Mouse (Mus musculus): ENCODE data around the gene Cpa5. TPM values are rescaled to one million over a fixed set of nuclear protein-coding genes. Genes with fewer than 3 reads are reported as not detected.
A peak's percentile ranks its signal among the peaks of the same experiment; 100 is the strongest.

Cpa5 gene
- polyA plus RNA-seq, 1 experiment from 2014 or later, result 0.27 TPM

- H3K4me3 ChIP-seq (ENCODE audit: low read depth, low read length), result no peak overlapping the region
- DNase-seq (ENCODE audit: low spot score) (peak; percentile 45), ATAC-seq (replicated peaks; ENCODE audit: insufficient number of reproducible peaks, low FRiP score, low TSS enrichment, low read depth) (no peak)
- H3K36me3 ChIP-seq (replicated peaks; ENCODE audit: control insufficient read depth, insufficient read depth, low read depth, low read length), result no peaks in the 10 kb centered on the region
- 21% methylated on average over 4 of the region's 4 CpGs for WGBS
- H3K27ac ChIP-seq (replicated peaks; ENCODE audit: low read depth, low read length), result peak overlapping the region; percentile 85
- 0 out of 2 replicates have a peak, but pooled peaks cover 2% of the 10 kb centered on the region for H3K4me1 ChIP-seq (ENCODE audit: control insufficient read depth, insufficient read depth, low read length)
- peak overlapping the region; percentile 26; the same call in 1 of the 2 replicates for H3K9ac ChIP-seq (replicated peaks; ENCODE audit: low read length)
- H3K9me3 ChIP-seq (replicated peaks; ENCODE audit: control insufficient read depth, low read length), result no peaks in the 10 kb centered on the region
- H3K4me2 ChIP-seq (ENCODE audit: low read depth, low read length), result no peak overlapping the region
- H3K27me3 ChIP-seq (ENCODE audit: control insufficient read depth, insufficient read depth, low read length), result no peaks in the 10 kb centered on the region
Observed at GRCm38 (mm10) chr6:30636186-30636842, 25.5 kb downstream of the Cpa5 start.

GRCm38 (mm10) chr6:30638674-30639268 is 28.0 kb downstream of the Cpa5 start, which contains the start of gene Cpa1:
TSS of gene Cpa1 (plus strand) at chr6:30639218.
- Histone ChIP-seq H3K9ac (replicated peaks; ENCODE audit: low read length) (no peak within 1 kb of the TSS), H3K9me3 (replicated peaks; ENCODE audit: control insufficient read depth, low read length) (no peaks in the 10 kb centered on the region), H3K36me3 (replicated peaks; ENCODE audit: control insufficient read depth, insufficient read depth, low read depth, low read length) (no peaks in the 10 kb centered on the region), H3K27me3 (ENCODE audit: control insufficient read depth, insufficient read depth, low read length) (no peaks in the 10 kb centered on the region), H3K27ac (replicated peaks; ENCODE audit: low read depth, low read length) (no peak within 1 kb of the TSS), H3K4me3 (ENCODE audit: low read depth, low read length) (no peak within 1 kb of the TSS), H3K4me2 (ENCODE audit: low read depth, low read length) (no peak within 1 kb of the TSS), H3K4me1 (ENCODE audit: control insufficient read depth, insufficient read depth, low read length) (0 out of 2 replicates have a peak, but pooled peaks cover 2% of the 10 kb centered on the region)
- no peak for ATAC-seq (replicated peaks; ENCODE audit: insufficient number of reproducible peaks, low FRiP score, low TSS enrichment, low read depth)
- 90% methylated on average over 5 of the region's 5 CpGs for WGBS
- no peak for DNase-seq (ENCODE audit: low spot score)

- Histone ChIP-seq H3K27me3 (ENCODE audit: control insufficient read depth, insufficient read depth, low read length) (no peaks in the 10 kb centered on the region), H3K36me3 (replicated peaks; ENCODE audit: control insufficient read depth, insufficient read depth, low read depth, low read length) (no peaks in the 10 kb centered on the region), H3K9ac (replicated peaks; ENCODE audit: low read length) (no peak overlapping the region), H3K27ac (replicated peaks; ENCODE audit: low read depth, low read length) (peak overlapping the region; percentile 58; the same call in 1 of the 2 replicates), H3K4me2 (ENCODE audit: low read depth, low read length) (no peak overlapping the region), H3K4me3 (ENCODE audit: low read depth, low read length) (no peak overlapping the region), H3K4me1 (ENCODE audit: control insufficient read depth, insufficient read depth, low read length) (no peaks in the 10 kb centered on the region), H3K9me3 (replicated peaks; ENCODE audit: control insufficient read depth, low read length) (no peaks in the 10 kb centered on the region)
- no peak for ATAC-seq (replicated peaks; ENCODE audit: insufficient number of reproducible peaks, low FRiP score, low TSS enrichment, low read depth)
- 72% methylated on average over 12 of the region's 12 CpGs for WGBS
- DNase-seq (ENCODE audit: low spot score), result no peak
Observed at GRCm38 (mm10) chr6:30643694-30644460, 33.1 kb downstream of the Cpa5 start.

DNA sequence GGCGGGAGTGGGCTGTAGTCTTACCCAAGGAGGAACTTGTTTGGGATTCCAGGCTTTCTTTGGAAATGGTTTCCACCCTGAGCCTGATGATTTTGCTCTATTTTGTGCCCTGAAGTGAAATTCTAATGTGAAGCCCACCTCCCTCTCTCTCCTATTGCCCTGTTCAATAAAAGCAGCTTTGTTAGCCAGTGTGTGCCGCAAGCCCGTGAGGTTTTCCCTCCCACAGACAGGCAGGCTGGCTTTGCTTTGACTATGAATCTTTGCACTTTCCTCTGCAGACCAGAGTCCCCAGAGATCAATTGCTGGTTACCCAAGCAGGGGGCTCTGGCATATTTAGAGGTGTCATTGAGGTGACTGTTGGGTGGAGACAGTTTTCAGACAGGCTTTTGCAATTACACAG is 33.7 kb downstream of the Cpa5 start:
- Histone ChIP-seq H3K36me3 (replicated peaks; ENCODE audit: control insufficient read depth, insufficient read depth, low read depth, low read length) (no peaks in the 10 kb centered on the region), H3K27ac (replicated peaks; ENCODE audit: low read depth, low read length) (peak overlapping the region; percentile 58; the same call in 1 of the 2 replicates), H3K9me3 (replicated peaks; ENCODE audit: control insufficient read depth, low read length) (no peaks in the 10 kb centered on the region), H3K27me3 (ENCODE audit: control insufficient read depth, insufficient read depth, low read length) (no peaks in the 10 kb centered on the region), H3K4me1 (ENCODE audit: control insufficient read depth, insufficient read depth, low read length) (no peaks in the 10 kb centered on the region), H3K9ac (replicated peaks; ENCODE audit: low read length) (no peak overlapping the region), H3K4me2 (ENCODE audit: low read depth, low read length) (no peak overlapping the region), H3K4me3 (ENCODE audit: low read depth, low read length) (no peak overlapping the region)
- ATAC-seq (replicated peaks; ENCODE audit: insufficient number of reproducible peaks, low FRiP score, low TSS enrichment, low read depth) (no peak), DNase-seq (ENCODE audit: low spot score) (no peak)
- WGBS, result 41% methylated on average over 3 of the region's 3 CpGs

DNA sequence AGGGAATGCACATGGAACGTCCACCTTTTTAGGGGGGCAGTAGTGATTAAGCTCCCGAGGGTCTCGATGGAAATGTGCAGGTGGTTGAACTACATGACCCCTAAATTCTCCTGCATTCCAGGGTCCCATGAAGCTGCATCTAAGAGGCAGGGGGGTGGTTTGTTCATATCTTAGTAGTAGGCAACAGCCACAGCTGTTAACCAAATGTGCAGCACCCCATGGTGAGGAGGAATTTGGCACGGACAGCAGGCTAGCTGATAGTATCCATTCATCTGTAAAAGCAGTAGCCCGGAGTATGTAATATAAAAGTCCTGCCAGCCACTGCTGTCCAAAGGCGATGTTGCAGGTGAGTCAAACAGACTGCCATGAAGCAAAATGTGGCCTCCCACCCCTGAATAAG is 34.6 kb downstream of the Cpa5 start:
- DNase-seq (ENCODE audit: low spot score) (no peak), ATAC-seq (replicated peaks; ENCODE audit: insufficient number of reproducible peaks, low FRiP score, low TSS enrichment, low read depth) (no peak)
- Histone ChIP-seq H3K9ac (replicated peaks; ENCODE audit: low read length) (no peak overlapping the region), H3K4me3 (ENCODE audit: low read depth, low read length) (no peak overlapping the region), H3K27ac (replicated peaks; ENCODE audit: low read depth, low read length) (no peak overlapping the region), H3K36me3 (replicated peaks; ENCODE audit: control insufficient read depth, insufficient read depth, low read depth, low read length) (no peaks in the 10 kb centered on the region), H3K27me3 (ENCODE audit: control insufficient read depth, insufficient read depth, low read length) (no peaks in the 10 kb centered on the region), H3K4me2 (ENCODE audit: low read depth, low read length) (no peak overlapping the region), H3K4me1 (ENCODE audit: control insufficient read depth, insufficient read depth, low read length) (no peaks in the 10 kb centered on the region), H3K9me3 (replicated peaks; ENCODE audit: control insufficient read depth, low read length) (no peaks in the 10 kb centered on the region)
- 57% methylated on average over 6 of the region's 6 CpGs for WGBS

GRCm38 (mm10) chr6:30649651-30650296 is 39.0 kb downstream of the Cpa5 start:
- H3K9ac ChIP-seq (replicated peaks; ENCODE audit: low read length), result no peak overlapping the region
- 84% methylated on average over 11 of the region's 11 CpGs for WGBS
- H3K4me3 ChIP-seq (ENCODE audit: low read depth, low read length), result no peak overlapping the region
- H3K9me3 ChIP-seq (replicated peaks; ENCODE audit: control insufficient read depth, low read length), result no peaks in the 10 kb centered on the region
- DNase-seq (ENCODE audit: low spot score) (no peak), ATAC-seq (replicated peaks; ENCODE audit: insufficient number of reproducible peaks, low FRiP score, low TSS enrichment, low read depth) (no peak)
- no peaks in the 10 kb centered on the region for H3K36me3 ChIP-seq (replicated peaks; ENCODE audit: control insufficient read depth, insufficient read depth, low read depth, low read length)
- no peaks in the 10 kb centered on the region for H3K27me3 ChIP-seq (ENCODE audit: control insufficient read depth, insufficient read depth, low read length)
- H3K4me1 ChIP-seq (ENCODE audit: control insufficient read depth, insufficient read depth, low read length), result peaks cover 1% of the 10 kb centered on the region; the same call in 1 of the 2 replicates
- H3K27ac ChIP-seq (replicated peaks; ENCODE audit: low read depth, low read length), result no peak overlapping the region
- no peak overlapping the region for H3K4me2 ChIP-seq (ENCODE audit: low read depth, low read length)

DNA sequence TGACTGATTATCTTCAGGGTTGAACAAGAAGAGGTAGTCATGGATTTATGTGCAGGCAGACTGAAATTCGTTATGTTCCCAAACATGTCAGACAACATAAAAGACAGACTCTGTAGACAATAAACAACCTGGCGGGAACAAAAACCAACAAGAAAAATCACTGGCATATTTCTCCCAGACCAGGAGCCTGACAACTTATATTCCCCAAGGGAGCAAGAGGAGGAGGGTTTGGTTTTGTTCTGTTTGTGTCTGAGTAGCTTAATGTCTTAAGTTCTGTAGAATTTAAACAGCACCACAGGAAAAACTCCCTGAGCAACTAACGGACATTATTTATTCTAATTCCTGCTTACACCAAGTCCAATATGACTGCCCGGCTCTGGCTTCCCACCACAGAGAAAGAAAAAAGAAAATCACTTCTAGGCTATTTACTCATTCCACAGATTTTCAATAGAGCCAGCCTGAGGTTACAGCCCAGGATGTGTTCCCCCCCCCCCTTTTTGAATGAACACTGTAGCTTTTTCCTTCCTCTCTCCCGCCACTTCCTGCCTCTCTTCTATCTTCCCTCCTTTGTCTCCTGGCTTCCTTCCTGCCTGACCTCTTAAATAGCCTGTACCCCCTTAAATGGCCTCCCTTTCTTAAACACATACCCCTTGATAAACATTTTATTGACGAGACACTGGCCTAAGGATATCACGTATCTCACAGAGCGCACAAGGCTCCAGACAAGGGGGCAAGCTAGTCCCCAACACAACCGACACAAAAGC is 41.8 kb downstream of the Cpa5 start:
- no peak overlapping the region for H3K4me2 ChIP-seq (ENCODE audit: low read depth, low read length)
- 33% methylated on average over 9 of the region's 9 CpGs for WGBS
- no peak for DNase-seq (ENCODE audit: low spot score)
- H3K9ac ChIP-seq (replicated peaks; ENCODE audit: low read length), result no peak overlapping the region
- no peak overlapping the region for H3K4me3 ChIP-seq (ENCODE audit: low read depth, low read length)
- no peaks in the 10 kb centered on the region for H3K27me3 ChIP-seq (ENCODE audit: control insufficient read depth, insufficient read depth, low read length)
- no peak for ATAC-seq (replicated peaks; ENCODE audit: insufficient number of reproducible peaks, low FRiP score, low TSS enrichment, low read depth)
- no peaks in the 10 kb centered on the region for H3K9me3 ChIP-seq (replicated peaks; ENCODE audit: control insufficient read depth, low read length)
- peak overlapping the region; percentile 39; the same call in 1 of the 2 replicates for H3K27ac ChIP-seq (replicated peaks; ENCODE audit: low read depth, low read length)
- no peaks in the 10 kb centered on the region for H3K36me3 ChIP-seq (replicated peaks; ENCODE audit: control insufficient read depth, insufficient read depth, low read depth, low read length)
- H3K4me1 ChIP-seq (ENCODE audit: control insufficient read depth, insufficient read depth, low read length), result peaks cover 10% of the 10 kb centered on the region; the same call in 1 of the 2 replicates
